Mouse (Mus musculus) limb, embryonic 12.5 days (tissue): ENCODE results near the gene Arhgef12. TPM values are rescaled to one million over a fixed set of nuclear protein-coding genes. Genes with fewer than 3 reads are reported as not detected.
A peak's percentile ranks its signal among the peaks of the same experiment; 100 is the strongest.

Experiments
- ATAC-seq: fragments of 200-750 bp; cut with Nextera tagmentation; 2 replicates; pipeline ENCODE4 v1.8.0; 2017; ENCODE audit warnings: low read depth, moderate TSS enrichment; ENCODE audit not compliant: insufficient number of reproducible peaks, insufficient read depth, low FRiP score, low TSS enrichment
- H3K27ac ChIP-seq: fragments of 300-500 bp; sonication (generic); 2 replicates; pipeline ENCODE4 v1.5.1; 2016; ENCODE audit warnings: mild to moderate bottlenecking, moderate library complexity
- H3K27me3 ChIP-seq: fragments of 300-500 bp; sonication (generic); 2 replicates; pipeline ENCODE4 v1.6.1; 2016; ENCODE audit warnings: mild to moderate bottlenecking, moderate library complexity
- H3K36me3 ChIP-seq: fragments of 300-500 bp; sonication (generic); 2 replicates; pipeline ENCODE4 v1.6.1; 2016; ENCODE audit warnings: mild to moderate bottlenecking, moderate library complexity
- H3K4me1 ChIP-seq: fragments of 300-500 bp; sonication (generic); replicated peaks from 2 replicates; pipeline ENCODE4 v1.6.1; 2016
- H3K4me2 ChIP-seq: fragments of 300-500 bp; sonication (generic); 2 replicates; pipeline ENCODE4 v1.6.1; 2016; ENCODE audit warnings: mild to moderate bottlenecking, moderate library complexity
- H3K4me3 ChIP-seq: fragments of 300-500 bp; sonication (generic); replicated peaks from 2 replicates; pipeline ENCODE4 v1.5.1; 2016; ENCODE audit warnings: mild to moderate bottlenecking
- H3K9ac ChIP-seq: fragments of 300-500 bp; sonication (generic); replicated peaks from 2 replicates; pipeline ENCODE4 v1.6.1; 2016; ENCODE audit warnings: mild to moderate bottlenecking, moderate library complexity
- H3K9me3 ChIP-seq: fragments of 300-500 bp; sonication (generic); 2 replicates; pipeline ENCODE4 v1.6.1; 2016; ENCODE audit warnings: mild to moderate bottlenecking, moderate library complexity
- WGBS: fragments of 180-500 bp; shearing (Covaris S2); methylation state at CpG from one replicate; pipeline ENCODE4 v1.1.7; 2016; 5-methylcytosine and 5-hydroxymethylcytosine counted together
- polyA plus RNA-seq: library from polyadenylated mRNA; unstranded; fragments of >200 nt; fragmentation: Nextera tagmentation; extraction: Ambion mirVana; gene quantifications from 2 replicates; pipeline ENCODE4 v1.2.1, GENCODE M21; 2016

The Arhgef12 gene
- polyA plus RNA-seq, 1 experiment from 2014 or later: 16.9 TPM

- WGBS: 50% methylated on average over 2 of the region's 2 CpGs
- H3K9ac ChIP-seq: no peak overlapping the region
- no peak for ATAC-seq
- no peak overlapping the region for H3K4me3 ChIP-seq
- H3K27ac ChIP-seq: no peak overlapping the region
- H3K9me3 ChIP-seq: no peaks in the 10 kb centered on the region
- H3K4me2 ChIP-seq: no peak overlapping the region
- H3K36me3 ChIP-seq: no peaks in the 10 kb centered on the region
- H3K27me3 ChIP-seq: no peaks in the 10 kb centered on the region
- peaks cover 9% of the 10 kb centered on the region for H3K4me1 ChIP-seq
Measured at GRCm38 (mm10) chr9:43071741-43072140, 35.3 kb downstream of the Arhgef12 start.

DNA sequence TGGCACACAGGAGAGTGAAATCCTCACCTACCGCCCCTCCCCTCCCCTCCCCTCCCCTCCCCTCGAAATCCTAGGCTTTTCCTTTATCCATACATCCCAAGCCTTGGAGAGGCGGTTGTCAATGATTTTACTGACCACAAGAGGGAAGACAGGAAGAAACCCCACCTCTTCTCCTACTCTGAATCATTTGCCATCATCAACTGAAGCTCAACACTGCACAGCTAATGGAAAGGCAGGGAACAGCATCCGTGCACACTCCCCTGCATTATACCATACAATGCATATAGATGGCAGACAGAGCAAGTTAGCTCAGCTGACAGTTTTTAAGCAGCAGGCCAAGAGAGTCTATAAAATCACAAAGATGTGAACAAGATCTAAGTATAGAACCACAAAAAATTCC lies 35.9 kb downstream of the Arhgef12 start:
- no peaks in the 10 kb centered on the region for H3K27me3 ChIP-seq
- H3K9ac ChIP-seq: no peak overlapping the region
- no peak overlapping the region for H3K4me2 ChIP-seq
- H3K4me3 ChIP-seq: no peak overlapping the region
- 30% methylated on average over 4 of the region's 4 CpGs for WGBS
- H3K27ac ChIP-seq: no peak overlapping the region
- no peaks in the 10 kb centered on the region for H3K36me3 ChIP-seq
- H3K9me3 ChIP-seq: no peaks in the 10 kb centered on the region
- ATAC-seq: no peak
- peaks cover 9% of the 10 kb centered on the region for H3K4me1 ChIP-seq

DNA sequence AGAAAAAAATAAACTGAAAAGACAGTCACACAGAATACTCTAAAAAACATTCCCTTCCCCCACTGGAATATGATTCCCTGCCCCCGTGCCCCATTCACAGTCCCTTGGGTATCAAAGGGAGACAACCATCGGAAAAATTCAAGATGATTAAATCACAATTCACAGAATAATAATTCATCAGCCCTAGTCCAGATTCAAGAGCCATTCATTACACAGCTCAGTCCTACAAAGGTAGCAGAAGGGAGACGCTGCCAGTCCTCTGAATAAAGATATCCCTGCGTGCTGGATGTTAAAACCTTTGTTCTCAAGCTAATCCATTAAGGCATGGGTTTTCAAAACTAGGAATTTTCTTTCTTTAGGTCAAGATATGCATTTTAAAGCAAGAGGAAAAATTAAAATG lies 36.5 kb downstream of the Arhgef12 start:
- no peak overlapping the region for H3K9ac ChIP-seq
- 81% methylated on average over 4 of the region's 4 CpGs for WGBS

GRCm38 (mm10) chr9:43070153-43070552 lies 36.9 kb downstream of the Arhgef12 start:
- Histone ChIP-seq H3K36me3 (no peaks in the 10 kb centered on the region), H3K9ac (no peak overlapping the region), H3K27ac (no peak overlapping the region), H3K4me1 (peaks cover 9% of the 10 kb centered on the region), H3K4me2 (no peak overlapping the region), H3K4me3 (no peak overlapping the region), H3K27me3 (no peaks in the 10 kb centered on the region), H3K9me3 (no peaks in the 10 kb centered on the region)
- WGBS: 89% methylated on average over 2 of the region's 2 CpGs
- ATAC-seq: no peak

More for the DNA sequence above, 36.5 kb downstream of the Arhgef12 start:
- Histone ChIP-seq H3K27me3 (no peaks in the 10 kb centered on the region), H3K4me2 (no peak overlapping the region), H3K4me1 (peaks cover 9% of the 10 kb centered on the region), H3K4me3 (no peak overlapping the region), H3K36me3 (no peaks in the 10 kb centered on the region), H3K9me3 (no peaks in the 10 kb centered on the region), H3K27ac (no peak overlapping the region)
- ATAC-seq: no peak

DNA sequence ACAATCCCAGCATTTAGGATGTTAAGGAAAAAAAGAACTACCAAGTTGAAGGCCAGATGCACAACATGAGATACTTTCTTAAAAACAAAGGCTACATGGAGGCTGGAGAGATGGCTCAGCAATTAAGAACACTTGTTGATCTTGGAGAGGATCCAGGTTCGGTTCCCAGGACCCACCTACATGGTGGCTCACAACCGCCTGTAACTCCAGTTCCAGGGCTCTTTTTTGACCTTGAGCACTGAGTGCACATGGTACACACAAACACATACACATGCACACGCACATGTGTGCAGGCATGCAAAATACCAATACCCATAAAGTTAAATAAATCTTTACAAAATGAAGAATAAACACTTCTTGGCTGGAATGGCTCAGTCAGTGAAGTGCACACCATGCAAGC lies 39.1 kb downstream of the Arhgef12 start:
- Histone ChIP-seq H3K4me3 (no peak overlapping the region), H3K9me3 (no peaks in the 10 kb centered on the region), H3K36me3 (no peaks in the 10 kb centered on the region), H3K4me1 (peaks cover 9% of the 10 kb centered on the region), H3K27ac (no peak overlapping the region), H3K9ac (no peak overlapping the region), H3K4me2 (no peak overlapping the region), H3K27me3 (no peaks in the 10 kb centered on the region)
- WGBS: 77% methylated on average over 3 of the region's 3 CpGs
- no peak for ATAC-seq

DNA sequence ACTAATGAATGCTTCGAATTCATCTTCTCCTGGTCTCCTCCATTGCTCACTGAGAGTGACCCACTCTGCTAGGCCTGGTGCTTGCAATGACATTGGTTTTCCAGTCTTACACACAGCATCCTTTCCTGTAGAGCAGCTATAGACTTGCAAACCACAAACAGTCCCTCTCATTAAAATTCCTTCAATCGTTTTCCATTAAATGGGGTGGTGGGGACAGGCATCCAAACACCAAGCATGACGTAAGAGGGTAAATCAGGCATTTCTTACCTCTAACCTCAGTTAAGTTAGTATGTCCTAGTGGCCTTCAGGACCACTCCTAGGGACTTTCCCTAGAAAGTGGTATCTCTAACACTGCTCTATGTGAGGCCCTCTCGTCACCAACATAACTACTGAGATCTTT lies 41.8 kb downstream of the Arhgef12 start:
- Histone ChIP-seq H3K9me3 (no peaks in the 10 kb centered on the region), H3K36me3 (no peaks in the 10 kb centered on the region), H3K4me2 (no peak overlapping the region), H3K27me3 (no peaks in the 10 kb centered on the region), H3K4me3 (no peak overlapping the region), H3K4me1 (no peaks in the 10 kb centered on the region; the same call in 1 of the 2 replicates), H3K9ac (no peak overlapping the region), H3K27ac (no peak overlapping the region)
- WGBS: 73% methylated on average over 4 of the region's 4 CpGs
- no peak for ATAC-seq

- no peaks in the 10 kb centered on the region for H3K27me3 ChIP-seq
- H3K9ac ChIP-seq: no peak overlapping the region
- H3K27ac ChIP-seq: no peak overlapping the region
- H3K4me3 ChIP-seq: no peak overlapping the region
- H3K36me3 ChIP-seq: no peaks in the 10 kb centered on the region
- H3K4me1 ChIP-seq: no peaks in the 10 kb centered on the region
- no peak overlapping the region for H3K4me2 ChIP-seq
- 87% methylated on average over 1 of the region's 1 CpGs for WGBS
- H3K9me3 ChIP-seq: no peaks in the 10 kb centered on the region
- ATAC-seq: no peak
Measured at GRCm38 (mm10) chr9:43061545-43061944, 45.5 kb downstream of the Arhgef12 start.

GRCm38 (mm10) chr9:43050391-43050790 lies 56.6 kb downstream of the Arhgef12 start:
- H3K36me3 ChIP-seq: no peaks in the 10 kb centered on the region
- no peak overlapping the region for H3K4me2 ChIP-seq
- H3K9ac ChIP-seq: no peak overlapping the region
- H3K9me3 ChIP-seq: no peaks in the 10 kb centered on the region; the same call in 1 of the 2 replicates
- H3K4me1 ChIP-seq: no peaks in the 10 kb centered on the region; the same call in 1 of the 2 replicates
- H3K27me3 ChIP-seq: no peaks in the 10 kb centered on the region
- 84% methylated on average over 2 of the region's 2 CpGs for WGBS
- no peak overlapping the region for H3K4me3 ChIP-seq
- no peak overlapping the region for H3K27ac ChIP-seq
- no peak for ATAC-seq

DNA sequence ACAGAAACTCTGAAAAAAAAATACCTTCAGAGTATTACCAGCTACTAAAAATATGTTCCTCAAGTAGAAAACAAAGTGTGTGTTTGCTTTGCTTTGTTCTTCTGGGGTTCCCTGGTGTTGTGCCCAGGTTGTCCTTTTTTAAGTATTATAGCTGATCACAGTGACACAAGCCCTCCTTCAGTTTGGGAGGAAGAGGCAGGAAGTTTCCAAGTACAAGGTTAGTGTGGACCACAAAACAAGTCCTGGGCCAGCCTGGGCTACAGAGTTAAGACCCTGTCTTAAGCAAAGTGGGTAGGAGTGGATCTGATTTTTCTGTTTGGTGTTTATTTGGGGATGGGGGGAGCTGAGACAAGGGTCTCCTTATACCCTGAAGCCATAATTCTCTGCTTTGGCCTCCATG lies 62.6 kb downstream of the Arhgef12 start:
- Histone ChIP-seq H3K27ac (no peak overlapping the region), H3K9ac (no peak overlapping the region), H3K4me1 (no peaks in the 10 kb centered on the region; the same call in none of the 2 replicates), H3K9me3 (no peaks in the 10 kb centered on the region), H3K36me3 (peaks cover 19% of the 10 kb centered on the region; the same call in 1 of the 2 replicates), H3K4me2 (no peak overlapping the region), H3K27me3 (no peaks in the 10 kb centered on the region; the same call in 1 of the 2 replicates), H3K4me3 (no peak overlapping the region)
- ATAC-seq: no peak

- Histone ChIP-seq H3K27me3 (no peaks in the 10 kb centered on the region; the same call in 1 of the 2 replicates), H3K4me2 (no peak overlapping the region), H3K4me1 (peaks cover 14% of the 10 kb centered on the region), H3K9me3 (no peaks in the 10 kb centered on the region), H3K9ac (no peak overlapping the region), H3K4me3 (no peak overlapping the region), H3K27ac (no peak overlapping the region), H3K36me3 (peaks cover 23% of the 10 kb centered on the region; the same call in 1 of the 2 replicates)
- WGBS: 87% methylated on average over 8 of the region's 8 CpGs
- ATAC-seq: no peak
Measured at GRCm38 (mm10) chr9:43038466-43038865, 68.6 kb downstream of the Arhgef12 start.

GRCm38 (mm10) chr9:43035208-43035607 lies 71.8 kb downstream of the Arhgef12 start:
- WGBS: 22% methylated on average over 4 of the region's 4 CpGs
- H3K27ac ChIP-seq: no peak overlapping the region
- no peaks in the 10 kb centered on the region; the same call in 1 of the 2 replicates for H3K27me3 ChIP-seq
- H3K36me3 ChIP-seq: peaks cover 6% of the 10 kb centered on the region; the same call in 1 of the 2 replicates
- H3K9me3 ChIP-seq: no peaks in the 10 kb centered on the region
- no peak overlapping the region for H3K4me2 ChIP-seq
- no peak overlapping the region for H3K9ac ChIP-seq
- ATAC-seq: no peak
- no peak overlapping the region for H3K4me3 ChIP-seq
- H3K4me1 ChIP-seq: peaks cover 28% of the 10 kb centered on the region

- no peak for ATAC-seq
- H3K4me2 ChIP-seq: no peak overlapping the region
- no peaks in the 10 kb centered on the region for H3K9me3 ChIP-seq
- H3K4me1 ChIP-seq: peaks cover 28% of the 10 kb centered on the region
- H3K9ac ChIP-seq: no peak overlapping the region
- 0 out of 2 replicates have a peak overlapping the region, but pooled peaks have one; percentile 75 for H3K27ac ChIP-seq
- H3K36me3 ChIP-seq: peaks cover 2% of the 10 kb centered on the region; the same call in 1 of the 2 replicates
- no peaks in the 10 kb centered on the region for H3K27me3 ChIP-seq
- no peak overlapping the region for H3K4me3 ChIP-seq
Measured at GRCm38 (mm10) chr9:43034273-43034672, 72.8 kb downstream of the Arhgef12 start.
